Mouse (Mus musculus): ENCODE measurements around the gene Efcab11. TPM values are rescaled to one million over a fixed set of nuclear protein-coding genes. Genes with fewer than 3 reads are reported as not detected.

Efcab11 gene
- polyA plus RNA-seq, 1 experiment from 2014 or later = 6.4 TPM

GRCm38 (mm10) chr12:99883713-99884105 lies 530 bp downstream of the Efcab11 start:
- Histone ChIP-seq H3K27ac (peak overlapping the region; percentile 83), H3K4me2 (replicated peaks) (peak overlapping the region; percentile 86), H3K9me3 (ENCODE audit: control insufficient read depth, low read length) (no peaks in the 10 kb centered on the region), H3K36me3 (replicated peaks; ENCODE audit: control insufficient read depth, insufficient read depth) (no peaks in the 10 kb centered on the region; the same call in 1 of the 2 replicates), H3K4me1 (replicated peaks; ENCODE audit: control insufficient read depth, insufficient read depth, low read length) (peaks cover 15% of the 10 kb centered on the region), H3K27me3 (ENCODE audit: control insufficient read depth, insufficient read depth, low read length) (no peaks in the 10 kb centered on the region), H3K4me3 (replicated peaks; ENCODE audit: low read length) (peak overlapping the region; percentile 86), H3K9ac (peak overlapping the region; percentile 89)
- peak; percentile 41 for ATAC-seq (ENCODE audit: low FRiP score)
- WGBS = under 1% methylated on average over 11 of the region's 11 CpGs
- DNase-seq (ENCODE audit: low spot score) = no peak

GRCm38 (mm10) chr12:99883000-99883712 lies 1.1 kb downstream of the Efcab11 start:
- Histone ChIP-seq H3K9ac (peak overlapping the region; percentile 89), H3K4me1 (replicated peaks; ENCODE audit: control insufficient read depth, insufficient read depth, low read length) (peaks cover 15% of the 10 kb centered on the region), H3K4me2 (replicated peaks) (peak overlapping the region; percentile 86), H3K27ac (peak overlapping the region; percentile 83), H3K36me3 (replicated peaks; ENCODE audit: control insufficient read depth, insufficient read depth) (no peaks in the 10 kb centered on the region; the same call in 1 of the 2 replicates), H3K27me3 (ENCODE audit: control insufficient read depth, insufficient read depth, low read length) (no peaks in the 10 kb centered on the region), H3K9me3 (ENCODE audit: control insufficient read depth, low read length) (no peaks in the 10 kb centered on the region), H3K4me3 (replicated peaks; ENCODE audit: low read length) (peak overlapping the region; percentile 86)
- WGBS = under 1% methylated on average over 38 of the region's 38 CpGs
- ATAC-seq (ENCODE audit: low FRiP score) (peak; percentile 94), DNase-seq (ENCODE audit: low spot score) (peak; percentile 96)

- WGBS = 77% methylated on average over 6 of the region's 6 CpGs
Measured at GRCm38 (mm10) chr12:99874609-99875008, 9.6 kb downstream of the Efcab11 start.

GRCm38 (mm10) chr12:99873443-99873842 lies 10.8 kb downstream of the Efcab11 start:
- no peak overlapping the region for H3K4me2 ChIP-seq (replicated peaks)
- H3K9ac ChIP-seq = no peak overlapping the region
- H3K4me1 ChIP-seq (replicated peaks; ENCODE audit: control insufficient read depth, insufficient read depth, low read length) = no peaks in the 10 kb centered on the region
- WGBS = 56% methylated on average over 3 of the region's 3 CpGs
- no peaks in the 10 kb centered on the region for H3K9me3 ChIP-seq (ENCODE audit: control insufficient read depth, low read length)
- no peak overlapping the region for H3K27ac ChIP-seq
- H3K27me3 ChIP-seq (ENCODE audit: control insufficient read depth, insufficient read depth, low read length) = no peaks in the 10 kb centered on the region
- DNase-seq (ENCODE audit: low spot score) (no peak), ATAC-seq (ENCODE audit: low FRiP score) (no peak)
- H3K36me3 ChIP-seq (replicated peaks; ENCODE audit: control insufficient read depth, insufficient read depth) = no peaks in the 10 kb centered on the region
- no peak overlapping the region for H3K4me3 ChIP-seq (replicated peaks; ENCODE audit: low read length)

More at GRCm38 (mm10) chr12:99874609-99875008, 9.6 kb downstream of the Efcab11 start:
- Histone ChIP-seq H3K9ac (no peak overlapping the region), H3K27me3 (ENCODE audit: control insufficient read depth, insufficient read depth, low read length) (no peaks in the 10 kb centered on the region), H3K27ac (no peak overlapping the region), H3K9me3 (ENCODE audit: control insufficient read depth, low read length) (no peaks in the 10 kb centered on the region), H3K4me2 (replicated peaks) (no peak overlapping the region), H3K4me3 (replicated peaks; ENCODE audit: low read length) (no peak overlapping the region), H3K4me1 (replicated peaks; ENCODE audit: control insufficient read depth, insufficient read depth, low read length) (no peaks in the 10 kb centered on the region), H3K36me3 (replicated peaks; ENCODE audit: control insufficient read depth, insufficient read depth) (no peaks in the 10 kb centered on the region)
- DNase-seq (ENCODE audit: low spot score) (no peak), ATAC-seq (ENCODE audit: low FRiP score) (no peak)

GRCm38 (mm10) chr12:99868821-99869220 lies 15.4 kb downstream of the Efcab11 start:
- no peak for DNase-seq (ENCODE audit: low spot score)
- Histone ChIP-seq H3K36me3 (replicated peaks; ENCODE audit: control insufficient read depth, insufficient read depth) (no peaks in the 10 kb centered on the region), H3K4me1 (replicated peaks; ENCODE audit: control insufficient read depth, insufficient read depth, low read length) (no peaks in the 10 kb centered on the region), H3K9me3 (ENCODE audit: control insufficient read depth, low read length) (no peaks in the 10 kb centered on the region), H3K27ac (no peak overlapping the region), H3K9ac (no peak overlapping the region), H3K27me3 (ENCODE audit: control insufficient read depth, insufficient read depth, low read length) (no peaks in the 10 kb centered on the region), H3K4me2 (replicated peaks) (no peak overlapping the region), H3K4me3 (replicated peaks; ENCODE audit: low read length) (no peak overlapping the region)
- WGBS = 92% methylated on average over 1 of the region's 1 CpGs
- ATAC-seq (ENCODE audit: low FRiP score) = no peak

GRCm38 (mm10) chr12:99864613-99865012 lies 19.6 kb downstream of the Efcab11 start:
- no peak overlapping the region for H3K4me3 ChIP-seq (replicated peaks; ENCODE audit: low read length)
- H3K36me3 ChIP-seq (replicated peaks; ENCODE audit: control insufficient read depth, insufficient read depth) = no peaks in the 10 kb centered on the region
- H3K4me1 ChIP-seq (replicated peaks; ENCODE audit: control insufficient read depth, insufficient read depth, low read length) = 0 out of 2 replicates have a peak, but pooled peaks cover 4% of the 10 kb centered on the region
- ATAC-seq (ENCODE audit: low FRiP score) (no peak), DNase-seq (ENCODE audit: low spot score) (no peak)
- H3K9me3 ChIP-seq (ENCODE audit: control insufficient read depth, low read length) = no peaks in the 10 kb centered on the region
- no peaks in the 10 kb centered on the region for H3K27me3 ChIP-seq (ENCODE audit: control insufficient read depth, insufficient read depth, low read length)
- H3K27ac ChIP-seq = no peak overlapping the region
- no peak overlapping the region for H3K4me2 ChIP-seq (replicated peaks)
- H3K9ac ChIP-seq = no peak overlapping the region

GRCm38 (mm10) chr12:99860981-99861380 lies 23.3 kb downstream of the Efcab11 start:
- H3K27me3 ChIP-seq (ENCODE audit: control insufficient read depth, insufficient read depth, low read length) = no peaks in the 10 kb centered on the region
- 80% methylated on average over 4 of the region's 4 CpGs for WGBS
- DNase-seq (ENCODE audit: low spot score) = peak; percentile 73

GRCm38 (mm10) chr12:99859391-99860100 lies 24.7 kb downstream of the Efcab11 start:
- no peak for DNase-seq (ENCODE audit: low spot score)
- Histone ChIP-seq H3K4me2 (replicated peaks) (no peak overlapping the region), H3K9me3 (ENCODE audit: control insufficient read depth, low read length) (no peaks in the 10 kb centered on the region), H3K9ac (no peak overlapping the region), H3K4me3 (replicated peaks; ENCODE audit: low read length) (no peak overlapping the region), H3K27me3 (ENCODE audit: control insufficient read depth, insufficient read depth, low read length) (no peaks in the 10 kb centered on the region), H3K36me3 (replicated peaks; ENCODE audit: control insufficient read depth, insufficient read depth) (no peaks in the 10 kb centered on the region), H3K27ac (no peak overlapping the region), H3K4me1 (replicated peaks; ENCODE audit: control insufficient read depth, insufficient read depth, low read length) (0 out of 2 replicates have a peak, but pooled peaks cover 4% of the 10 kb centered on the region)
- 82% methylated on average over 3 of the region's 3 CpGs for whole genome bisulfite sequencing
- ATAC-seq (ENCODE audit: low FRiP score) = no peak

More at GRCm38 (mm10) chr12:99860981-99861380, 23.3 kb downstream of the Efcab11 start:
- H3K9ac ChIP-seq = no peak overlapping the region
- H3K9me3 ChIP-seq (ENCODE audit: control insufficient read depth, low read length) = no peaks in the 10 kb centered on the region
- no peak overlapping the region for H3K4me2 ChIP-seq (replicated peaks)
- H3K27ac ChIP-seq = no peak overlapping the region
- no peak overlapping the region for H3K4me3 ChIP-seq (replicated peaks; ENCODE audit: low read length)
- no peaks in the 10 kb centered on the region for H3K36me3 ChIP-seq (replicated peaks; ENCODE audit: control insufficient read depth, insufficient read depth)
- H3K4me1 ChIP-seq (replicated peaks; ENCODE audit: control insufficient read depth, insufficient read depth, low read length) = 0 out of 2 replicates have a peak, but pooled peaks cover 4% of the 10 kb centered on the region
- ATAC-seq (ENCODE audit: low FRiP score) = no peak

GRCm38 (mm10) chr12:99858664-99859063 lies 25.6 kb downstream of the Efcab11 start:
- no peak for DNase-seq (ENCODE audit: low spot score)
- 91% methylated on average over 5 of the region's 5 CpGs for WGBS
- Histone ChIP-seq H3K27me3 (ENCODE audit: control insufficient read depth, insufficient read depth, low read length) (no peaks in the 10 kb centered on the region), H3K9me3 (ENCODE audit: control insufficient read depth, low read length) (no peaks in the 10 kb centered on the region), H3K9ac (no peak overlapping the region), H3K4me2 (replicated peaks) (no peak overlapping the region), H3K27ac (no peak overlapping the region), H3K36me3 (replicated peaks; ENCODE audit: control insufficient read depth, insufficient read depth) (no peaks in the 10 kb centered on the region), H3K4me1 (replicated peaks; ENCODE audit: control insufficient read depth, insufficient read depth, low read length) (peaks cover 7% of the 10 kb centered on the region; the same call in 1 of the 2 replicates), H3K4me3 (replicated peaks; ENCODE audit: low read length) (no peak overlapping the region)
- ATAC-seq (ENCODE audit: low FRiP score) = no peak
